Mouse (Mus musculus) spleen, adult 18-20 months (tissue): ENCODE results near the gene Osbpl3.

Experiments used
- DNase-seq, 2 experiments: peaks; one replicate each; pipeline ENCODE4 v3.0.0; 2022; ENCODE audit warnings: mixed read lengths in 2 of 2

The Osbpl3 gene

GRCm38 (mm10) chr6:50455829-50456469, at the start of gene Osbpl3:
Gene Osbpl3, minus strand, starts transcription at chr6:50456201.
- DNase-seq, result peak; percentile 24 to 47

- DNase-seq, result no peak
Observed at GRCm38 (mm10) chr6:50505531-50505930, 49.5 kb upstream of the Osbpl3 start.

- no peak for DNase-seq
Observed at GRCm38 (mm10) chr6:50504711-50505110, 48.7 kb upstream of the Osbpl3 start.

- DNase-seq, result no peak
Observed at GRCm38 (mm10) chr6:50503779-50504178, 47.8 kb upstream of the Osbpl3 start.

- DNase-seq, result no peak
Observed at GRCm38 (mm10) chr6:50503031-50503430, 47.0 kb upstream of the Osbpl3 start.

- no peak for DNase-seq
Observed at GRCm38 (mm10) chr6:50498346-50498745, 42.3 kb upstream of the Osbpl3 start.

GRCm38 (mm10) chr6:50490519-50490918, 34.5 kb upstream of the Osbpl3 start:
- no peak for DNase-seq

- DNase-seq, result no peak
Observed at GRCm38 (mm10) chr6:50489380-50489779, 33.4 kb upstream of the Osbpl3 start.

GRCm38 (mm10) chr6:50486035-50486902, 30.3 kb upstream of the Osbpl3 start:
- DNase-seq, result no peak

- no peak for DNase-seq
Observed at GRCm38 (mm10) chr6:50483426-50483825, 27.4 kb upstream of the Osbpl3 start.

GRCm38 (mm10) chr6:50481460-50481859, 25.5 kb upstream of the Osbpl3 start:
- no peak for DNase-seq

GRCm38 (mm10) chr6:50466451-50466850, 10.4 kb upstream of the Osbpl3 start:
- DNase-seq, result no peak

GRCm38 (mm10) chr6:50464690-50465485, 8.9 kb upstream of the Osbpl3 start:
- no peak for DNase-seq

- DNase-seq, result no peak
Observed at GRCm38 (mm10) chr6:50462026-50462425, 6.0 kb upstream of the Osbpl3 start.

GRCm38 (mm10) chr6:50461585-50461984, 5.6 kb upstream of the Osbpl3 start:
- DNase-seq, result no peak

- no peak for DNase-seq
Observed at GRCm38 (mm10) chr6:50460646-50461045, 4.6 kb upstream of the Osbpl3 start.

GRCm38 (mm10) chr6:50460246-50460645, 4.2 kb upstream of the Osbpl3 start:
- DNase-seq, result no peak

- no peak for DNase-seq
Observed at GRCm38 (mm10) chr6:50459271-50459670, 3.3 kb upstream of the Osbpl3 start.

GRCm38 (mm10) chr6:50457551-50458348, 1.7 kb upstream of the Osbpl3 start:
- no peak for DNase-seq

GRCm38 (mm10) chr6:50456706-50457105, 705 bp upstream of the Osbpl3 start:
- no peak for DNase-seq

GRCm38 (mm10) chr6:50455102-50455828, 736 bp downstream of the Osbpl3 start:
- peak in 1 of 2 experiments; percentile 13 for DNase-seq

- no peak for DNase-seq
Observed at GRCm38 (mm10) chr6:50453651-50454050, 2.4 kb downstream of the Osbpl3 start.
